Mouse (Mus musculus) heart, postnatal 0 days (tissue): ENCODE data around the gene Col5a1. TPM values are rescaled to one million over a fixed set of nuclear protein-coding genes. Genes with fewer than 3 reads are reported as not detected.
A peak's percentile ranks its signal among the peaks of the same experiment; 100 is the strongest.

Source experiments
- ATAC-seq: fragments of 200-750 bp; cut with Nextera tagmentation; 2 replicates; pipeline ENCODE4 v1.8.0; 2017; ENCODE audit warnings: low read depth, moderate number of reproducible peaks, moderate library complexity; ENCODE audit not compliant: insufficient read depth
- DNase-seq: peaks from one replicate; pipeline ENCODE4 v3.0.0-alpha.2; 2016; ENCODE audit warnings: low spot score
- H3K27ac ChIP-seq: fragments of 300-500 bp; sonication (generic); 2 replicates; pipeline ENCODE4 v1.5.1; 2014; ENCODE audit warnings: low read depth, mild to moderate bottlenecking
- H3K27me3 ChIP-seq: fragments of 300-500 bp; sonication (generic); 2 replicates; pipeline ENCODE4 v1.6.1; 2014; ENCODE audit warnings: low read length, mixed read lengths; ENCODE audit not compliant: control insufficient read depth, insufficient read depth
- H3K36me3 ChIP-seq: fragments of 300-500 bp; sonication (generic); replicated peaks from 2 replicates; pipeline ENCODE4 v1.6.1; 2014; ENCODE audit warnings: low read length, mixed read lengths; ENCODE audit not compliant: control insufficient read depth, insufficient read depth
- H3K4me1 ChIP-seq: fragments of 300-500 bp; sonication (generic); 2 replicates; pipeline ENCODE4 v1.6.1; 2014; ENCODE audit warnings: antibody characterized with exemption; ENCODE audit not compliant: control insufficient read depth, insufficient read depth
- H3K4me2 ChIP-seq: fragments of 300-500 bp; sonication (generic); 2 replicates; pipeline ENCODE4 v1.6.1; 2014; ENCODE audit warnings: low read depth, mild to moderate bottlenecking, low read length, moderate library complexity
- H3K4me3 ChIP-seq: fragments of 300-500 bp; sonication (generic); 2 replicates; pipeline ENCODE4 v1.5.1; 2014; ENCODE audit warnings: low read depth, low read length
- H3K9ac ChIP-seq: fragments of 300-500 bp; sonication (generic); replicated peaks from 2 replicates; pipeline ENCODE4 v1.6.1; 2014; ENCODE audit warnings: low read depth, low read length, mixed read lengths
- H3K9me3 ChIP-seq: fragments of 300-500 bp; sonication (generic); replicated peaks from 2 replicates; pipeline ENCODE4 v1.6.1; 2016; ENCODE audit warnings: low read length; ENCODE audit not compliant: control insufficient read depth
- CTCF ChIP-seq: IDR thresholded peaks from 2 replicates; pipeline ENCODE4 v1.5.1; 2016; ENCODE audit warnings: antibody characterized with exemption, control low read depth, low read depth
- EP300 ChIP-seq: IDR thresholded peaks from 2 replicates; pipeline ENCODE4 v1.6.1; 2016; ENCODE audit warnings: antibody characterized with exemption, low read depth
- WGBS: fragments of 180-500 bp; shearing (Covaris S2); extraction: QIAGEN DNeasy Blood & Tissue Kit; methylation state at CpG from one replicate; pipeline ENCODE4 v1.1.7; 2014; 5-methylcytosine and 5-hydroxymethylcytosine counted together
- polyA plus RNA-seq: library from polyadenylated mRNA; unstranded; fragments of >200 nt; fragmentation: Nextera tagmentation; extraction: Ambion mirVana; gene quantifications from 2 replicates; pipeline ENCODE4 v1.2.1, GENCODE M21; 2015
- total RNA-seq: library from RNA; depleted of rRNA; stranded (reverse); fragments of >200 nt; gene quantifications from 2 replicates; pipeline ENCODE4 v1.2.3, GENCODE M21; 2014; ENCODE audit warnings: low replicate concordance

The Col5a1 gene
- total and polyA plus RNA-seq, 2 experiments from 2014 or later: 41.9 to 129 TPM

DNA sequence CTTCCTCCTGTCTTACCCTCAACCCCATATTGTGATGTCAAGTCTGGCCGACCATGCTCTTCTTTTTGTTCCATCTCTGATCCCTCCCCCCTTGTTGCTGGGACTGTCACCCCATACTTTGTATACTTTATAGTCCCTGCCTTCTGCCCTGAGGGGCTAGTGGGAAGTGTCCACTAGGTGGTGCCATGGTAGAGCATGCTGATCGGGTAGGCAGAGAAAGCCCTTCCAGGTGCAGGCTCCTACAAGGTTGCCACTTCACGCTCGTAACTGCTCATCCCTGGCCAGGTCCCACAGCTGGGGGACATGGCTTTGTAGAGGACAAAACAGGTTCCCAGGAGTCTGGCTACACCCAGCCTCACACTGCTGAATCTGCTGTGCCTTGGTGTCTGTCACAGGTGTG, 29.5 kb downstream of the Col5a1 start:
- H3K4me3 ChIP-seq: no peak overlapping the region
- no peaks in the 10 kb centered on the region for H3K27me3 ChIP-seq
- no peak overlapping the region for H3K9ac ChIP-seq
- WGBS: 57% methylated on average over 4 of the region's 4 CpGs
- TF ChIP-seq CTCF (peak; percentile 58), EP300 (no peak)
- ATAC-seq (no peak), DNase-seq (no peak)
- H3K36me3 ChIP-seq: no peaks in the 10 kb centered on the region
- peaks cover 17% of the 10 kb centered on the region for H3K4me1 ChIP-seq
- no peak overlapping the region for H3K4me2 ChIP-seq
- no peaks in the 10 kb centered on the region for H3K9me3 ChIP-seq
- no peak overlapping the region for H3K27ac ChIP-seq

DNA sequence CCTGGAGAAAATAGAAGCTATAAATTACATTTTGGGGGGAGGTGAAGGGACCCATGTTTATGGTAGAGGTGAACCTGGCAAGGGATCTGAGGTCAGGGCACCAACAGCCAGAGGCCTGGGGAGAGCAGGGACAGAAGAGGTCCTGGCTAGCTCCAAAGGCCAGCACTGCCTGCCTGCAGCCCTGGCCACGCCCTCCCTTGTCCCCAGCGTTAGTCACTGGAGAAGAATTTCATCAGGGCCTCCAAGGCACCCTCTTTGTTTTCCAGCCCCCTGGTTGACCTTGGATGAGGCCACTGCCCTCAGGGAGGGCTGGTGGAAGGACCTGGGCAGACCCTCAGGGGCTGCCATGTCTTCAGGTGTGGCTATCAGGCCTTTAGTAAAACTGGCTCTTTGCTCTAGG, 30.1 kb downstream of the Col5a1 start:
- no peak for TF ChIP-seq EP300
- TF ChIP-seq CTCF: no peak
- Histone ChIP-seq H3K36me3 (no peaks in the 10 kb centered on the region), H3K9me3 (no peaks in the 10 kb centered on the region), H3K4me1 (peaks cover 17% of the 10 kb centered on the region), H3K27me3 (no peaks in the 10 kb centered on the region), H3K4me2 (no peak overlapping the region), H3K4me3 (no peak overlapping the region), H3K9ac (no peak overlapping the region), H3K27ac (no peak overlapping the region)
- 26% methylated on average over 2 of the region's 2 CpGs for WGBS
- DNase-seq: peak; percentile 44
- peak; percentile 67 for ATAC-seq

DNA sequence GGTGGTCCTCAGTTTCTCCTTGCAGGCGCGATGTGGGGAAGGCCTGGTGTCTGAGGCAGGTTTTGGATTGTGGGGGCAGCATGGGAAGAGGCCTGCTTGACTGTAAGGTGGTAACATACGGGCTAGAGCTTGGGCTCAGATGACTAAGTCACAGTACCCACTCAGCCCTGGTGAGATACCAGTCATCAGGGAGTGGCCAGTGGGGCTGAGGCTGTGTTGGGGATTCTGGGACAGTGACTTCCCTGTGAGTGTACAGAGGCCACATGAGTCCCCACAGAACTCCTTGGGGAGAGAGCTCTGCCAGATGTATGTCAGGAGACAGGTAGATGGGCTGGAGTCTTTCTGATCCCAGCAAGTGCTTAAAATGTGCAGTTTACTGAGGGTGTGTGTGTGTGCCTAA, 31.0 kb downstream of the Col5a1 start:
- Histone ChIP-seq H3K9me3 (no peaks in the 10 kb centered on the region), H3K4me1 (peaks cover 17% of the 10 kb centered on the region)
- WGBS: 88% methylated on average over 3 of the region's 3 CpGs

DNA sequence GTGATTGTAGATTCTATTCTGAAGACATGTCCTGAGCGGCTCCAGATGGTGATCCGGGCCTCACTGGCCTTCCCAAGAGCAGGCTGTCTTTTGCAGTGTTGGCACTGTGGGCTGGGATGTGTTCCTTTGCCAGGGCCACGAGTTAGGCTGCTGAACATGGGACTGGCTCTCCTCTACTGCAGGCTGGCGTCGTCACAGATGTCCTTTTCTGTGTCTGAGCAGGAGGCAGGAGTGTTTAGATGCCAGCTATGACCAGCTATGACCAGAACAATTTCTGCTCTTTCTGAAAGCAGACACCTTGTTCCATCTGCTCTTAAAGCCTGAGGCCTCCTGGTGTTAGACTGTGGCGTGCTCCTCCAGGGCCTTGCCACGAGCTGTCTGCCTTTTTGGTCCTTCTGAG, 31.9 kb downstream of the Col5a1 start:
- no peaks in the 10 kb centered on the region for H3K27me3 ChIP-seq
- no peak for TF ChIP-seq EP300
- TF ChIP-seq CTCF: no peak
- no peak overlapping the region for H3K27ac ChIP-seq
- no peak overlapping the region for H3K4me3 ChIP-seq
- H3K36me3 ChIP-seq: no peaks in the 10 kb centered on the region
- H3K4me1 ChIP-seq: peaks cover 14% of the 10 kb centered on the region
- WGBS: 70% methylated on average over 7 of the region's 7 CpGs
- no peak overlapping the region for H3K9ac ChIP-seq
- H3K4me2 ChIP-seq: no peak overlapping the region
- no peak for DNase-seq
- H3K9me3 ChIP-seq: no peaks in the 10 kb centered on the region
- ATAC-seq: no peak

More for the DNA sequence above, 31.0 kb downstream of the Col5a1 start:
- Histone ChIP-seq H3K27ac (no peak overlapping the region), H3K4me2 (no peak overlapping the region), H3K36me3 (no peaks in the 10 kb centered on the region), H3K9ac (no peak overlapping the region), H3K4me3 (no peak overlapping the region), H3K27me3 (no peaks in the 10 kb centered on the region)
- no peak for TF ChIP-seq CTCF
- no peak for TF ChIP-seq EP300
- DNase-seq: no peak
- no peak for ATAC-seq

DNA sequence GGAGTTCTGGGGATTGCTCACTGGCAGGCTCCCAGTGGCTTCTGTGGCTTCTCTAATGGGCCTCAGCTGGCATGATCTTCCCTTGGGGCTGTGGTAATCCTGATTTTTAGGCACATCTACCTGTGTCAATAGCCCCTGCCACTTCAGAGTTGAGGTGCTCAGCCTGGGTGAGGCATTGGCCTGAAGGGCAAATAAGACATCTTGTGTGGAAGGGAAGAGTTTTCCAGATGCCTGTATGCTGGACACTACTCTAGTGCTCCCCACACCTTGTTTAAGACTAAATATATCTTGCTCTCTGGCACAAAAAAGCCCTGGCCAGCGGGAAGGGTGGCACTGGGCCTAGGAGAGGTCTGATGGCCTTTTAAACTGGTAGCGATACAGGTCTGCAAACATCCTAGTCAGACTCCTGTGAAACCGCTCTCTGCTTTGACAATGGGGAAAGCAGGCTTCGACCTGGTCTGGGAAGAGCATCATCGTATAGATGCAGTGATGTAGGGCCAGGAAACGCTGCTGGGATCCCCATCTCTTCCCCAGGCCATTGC, 33.2 kb downstream of the Col5a1 start:
- no peak for DNase-seq
- H3K9me3 ChIP-seq: no peaks in the 10 kb centered on the region
- no peak for TF ChIP-seq CTCF
- no peak for TF ChIP-seq EP300
- H3K36me3 ChIP-seq: no peaks in the 10 kb centered on the region
- 79% methylated on average over 6 of the region's 6 CpGs for WGBS
- H3K27ac ChIP-seq: no peak overlapping the region
- H3K4me3 ChIP-seq: no peak overlapping the region
- H3K4me1 ChIP-seq: peaks cover 12% of the 10 kb centered on the region
- H3K27me3 ChIP-seq: no peaks in the 10 kb centered on the region
- no peak overlapping the region for H3K9ac ChIP-seq
- H3K4me2 ChIP-seq: no peak overlapping the region
- ATAC-seq: no peak

DNA sequence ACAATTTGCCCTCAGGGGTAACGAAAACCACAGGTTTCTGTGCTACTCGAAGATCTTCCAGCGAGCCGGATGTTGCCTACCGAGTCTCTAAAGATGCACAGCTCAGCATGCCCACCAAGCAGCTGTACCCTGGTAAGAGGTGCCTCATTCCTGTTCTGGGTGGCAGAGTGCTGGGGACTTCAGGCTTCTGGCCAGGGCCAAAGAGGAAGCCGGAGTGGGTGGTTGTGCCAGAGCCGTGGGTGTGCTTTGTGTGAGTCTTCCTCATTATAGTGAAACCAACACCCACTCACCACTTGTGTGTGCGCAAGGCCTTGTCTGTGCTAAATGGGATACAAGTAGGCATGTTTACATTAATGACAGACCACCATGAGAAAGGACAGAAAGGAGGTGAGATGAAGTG, 35.8 kb downstream of the Col5a1 start:
- Histone ChIP-seq H3K36me3 (no peaks in the 10 kb centered on the region), H3K27ac (no peak overlapping the region), H3K9me3 (no peaks in the 10 kb centered on the region), H3K9ac (no peak overlapping the region), H3K4me2 (no peak overlapping the region), H3K27me3 (no peaks in the 10 kb centered on the region), H3K4me3 (no peak overlapping the region), H3K4me1 (0 out of 2 replicates have a peak, but pooled peaks cover 3% of the 10 kb centered on the region)
- ATAC-seq (no peak), DNase-seq (no peak)
- 87% methylated on average over 8 of the region's 8 CpGs for whole genome bisulfite sequencing
- TF ChIP-seq CTCF: no peak
- no peak for TF ChIP-seq EP300
